Mouse (Mus musculus): ENCODE measurements around the gene Hs6st1.

DNA sequence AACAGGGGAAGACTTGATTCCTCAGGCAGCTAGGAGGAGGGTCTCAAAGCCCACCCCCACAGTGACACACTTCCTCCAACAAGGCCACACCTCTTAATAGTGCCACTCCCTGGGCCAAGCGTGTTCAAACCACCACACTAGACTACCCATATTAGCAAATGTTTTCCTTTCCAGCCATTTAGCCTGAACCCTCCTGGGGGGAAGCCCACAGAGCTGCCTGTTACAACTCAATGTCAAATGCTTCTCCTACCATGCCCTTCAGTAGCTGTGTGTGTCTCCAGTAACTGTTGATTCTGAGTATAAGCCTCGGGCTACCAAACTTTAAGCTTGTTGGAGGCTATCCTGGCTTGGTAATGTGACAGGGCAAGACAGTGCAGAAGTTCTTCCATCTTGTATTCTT, 49.0 kb upstream of the Hs6st1 start:
- TF ChIP-seq GATA1 (IDR thresholded peaks at IDR 0.05; ENCODE audit: borderline replicate concordance, low read length), result no peak
- TF ChIP-seq FLI1 (IDR thresholded peaks at IDR 0.05; ENCODE audit: low read length), result no peak

Measured in megakaryocyte, embryonic 14.5 days (primary cell).